Mouse (Mus musculus) cerebellum, adult 18-20 months (tissue): ENCODE results near the gene Tnrc6c.

Experiments
- DNase-seq, 2 experiments: peaks; one replicate each; pipeline ENCODE4 v3.0.0; 2021

Tnrc6c gene

DNA sequence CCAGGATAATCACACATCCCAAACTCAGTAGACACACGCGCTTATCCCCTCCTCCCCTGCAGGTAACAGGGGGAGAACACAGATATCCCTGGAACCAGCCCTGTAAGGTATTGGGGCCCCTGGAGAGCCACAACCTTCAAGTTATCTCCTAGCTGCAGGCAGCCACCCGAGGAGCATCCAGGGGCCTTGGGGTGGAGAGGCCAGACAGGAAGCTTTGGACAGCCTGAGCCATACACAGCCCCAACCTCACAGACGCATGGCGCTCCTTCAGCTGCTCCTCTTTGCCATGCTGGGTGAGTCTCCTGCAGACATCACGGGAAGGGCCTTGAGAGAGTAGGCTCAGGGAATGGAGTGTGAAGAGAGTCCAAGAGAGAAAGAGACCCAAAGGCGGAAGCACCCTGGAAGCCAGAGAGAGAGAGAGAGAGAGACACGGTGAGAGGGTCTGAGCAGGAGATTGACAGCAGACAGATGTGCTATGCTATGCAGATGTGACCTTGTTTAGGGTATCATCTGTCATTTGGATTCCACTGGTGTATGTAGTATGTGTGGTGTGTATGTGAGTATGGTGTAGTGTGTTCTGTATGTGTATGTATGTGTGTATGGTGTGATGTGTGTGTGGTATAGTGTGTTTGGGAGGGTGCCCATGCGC is 143.5 kb downstream of the Tnrc6c start, which contains the start of gene 6030468B19Rik:
Gene 6030468B19Rik (plus strand): TSS at position 150 of the 649 bp plus-strand sequence.
- no peak for DNase-seq

- DNase-seq, result no peak
Observed at GRCm38 (mm10) chr11:117798160-117798541, 144.1 kb downstream of the Tnrc6c start.

- DNase-seq, result no peak
Observed at GRCm38 (mm10) chr11:117799174-117799573, 145.1 kb downstream of the Tnrc6c start.

GRCm38 (mm10) chr11:117800038-117800437 is 145.9 kb downstream of the Tnrc6c start:
- no peak for DNase-seq

DNA sequence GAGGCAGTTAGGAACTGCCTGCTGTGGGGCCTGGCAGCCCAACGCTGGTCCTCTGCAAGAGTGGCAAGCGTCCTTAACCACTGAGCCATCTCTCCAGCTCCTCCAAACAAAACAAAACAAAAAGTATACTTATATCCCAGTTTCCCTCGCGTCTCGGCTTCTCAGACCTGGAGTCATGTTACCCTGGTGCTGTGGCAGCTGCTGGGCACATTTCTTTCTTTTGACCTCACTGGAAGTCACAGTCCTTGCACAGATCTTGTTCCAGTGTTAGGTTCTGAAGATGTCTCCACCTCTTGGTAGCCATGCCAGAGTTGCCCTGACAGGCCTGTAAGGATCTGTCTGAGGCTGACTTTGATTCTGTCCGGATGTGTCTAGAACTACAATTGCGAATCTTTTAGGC is 147.6 kb downstream of the Tnrc6c start:
- DNase-seq, result no peak

- DNase-seq, result no peak
Observed at GRCm38 (mm10) chr11:117803166-117803688, 149.1 kb downstream of the Tnrc6c start.

- no peak for DNase-seq
Observed at GRCm38 (mm10) chr11:117806781-117807180, 152.7 kb downstream of the Tnrc6c start.

GRCm38 (mm10) chr11:117809407-117810311 is 155.6 kb downstream of the Tnrc6c start, which contains the start of the genes Gm20708 and Syngr2:
TSS of gene Gm20708 (plus strand) at chr11:117809668.
TSS of gene Syngr2 (plus strand) at chr11:117809668.
- DNase-seq, result peak in 1 of 2 experiments; percentile 31

DNA sequence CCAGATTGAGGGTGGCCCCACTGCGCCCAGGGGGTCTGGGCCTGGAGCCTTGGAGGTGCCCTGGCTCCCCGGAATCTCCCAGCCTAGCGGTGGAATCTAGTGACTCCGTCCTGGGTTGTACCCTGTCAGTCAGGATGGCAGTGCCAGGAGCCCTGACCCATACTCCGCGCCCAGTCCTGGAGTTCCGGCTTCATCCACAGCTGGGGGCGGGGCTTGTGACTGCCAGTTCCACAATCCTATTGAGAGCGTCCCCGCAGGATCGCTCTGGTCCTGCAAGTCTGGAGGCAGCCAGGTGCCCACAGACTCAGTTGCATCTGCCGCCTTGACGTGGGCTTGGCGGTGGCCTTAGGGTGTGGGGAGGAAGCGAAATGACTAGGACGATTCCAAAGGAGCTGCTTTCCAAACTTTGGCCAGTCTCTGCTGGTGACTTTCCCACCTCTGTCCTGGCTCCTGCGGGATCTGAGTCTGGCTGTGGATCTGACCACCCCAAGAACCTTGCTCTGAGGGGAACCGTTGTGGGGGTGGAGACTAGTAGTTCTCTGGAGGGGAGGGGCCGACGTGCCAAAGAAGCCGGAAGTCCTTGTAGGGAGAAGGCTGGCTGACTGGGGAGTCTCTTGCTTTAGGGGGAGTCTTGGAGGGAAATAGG is 156.4 kb downstream of the Tnrc6c start:
- peak; percentile 43 to 49 for DNase-seq
